Mouse (Mus musculus): ENCODE measurements around the gene Dusp13. TPM values are rescaled to one million over a fixed set of nuclear protein-coding genes. Genes with fewer than 3 reads are reported as not detected.

Gene Dusp13
- total RNA-seq, 1 experiment from 2014 or later = not detected

Other genes with a start within 250 kb of the Dusp13 start
- 0.58 TPM in 1 of 3 replicates, not detected in the others for gene Dupd1, start 36.6 kb downstream of the Dusp13 start, total RNA-seq (2017)
- 20.8 to 25.1 TPM (median 22.3 TPM) in 3 replicates for gene Samd8, start 650 bp downstream of the Dusp13 start, total RNA-seq (2017)
- gene Vdac2, start 74.1 kb upstream of the Dusp13 start, total RNA-seq (2017) = 210 to 264 TPM (median 238 TPM) in 3 replicates
- 2.9 to 11.5 TPM (median 8.0 TPM) in 3 replicates for gene Comtd1, start 97.8 kb upstream of the Dusp13 start, total RNA-seq (2017)
- 0.38 to 0.64 TPM (median 0.58 TPM) in 3 replicates for gene Zfp503, start 238.4 kb upstream of the Dusp13 start, total RNA-seq (2017)

Data from monocyte, adult 5-6 weeks (primary cell).